Mouse (Mus musculus): Measurements from ENCODE around the gene Rps23.

- TF ChIP-seq ZC3H11A (IDR thresholded peaks at IDR 0.05; ENCODE audit: borderline replicate concordance, low read depth, low read length): no peak
- no peak for TF ChIP-seq CHD2 (IDR thresholded peaks at IDR 0.05; ENCODE audit: low read depth, low read length)
- TF ChIP-seq ZNF384 (IDR thresholded peaks at IDR 0.05; ENCODE audit: low read depth, low read length): no peak
- no peak for TF ChIP-seq HCFC1 (IDR thresholded peaks at IDR 0.05; ENCODE audit: borderline replicate concordance, insufficient read depth, low read length)
- TF ChIP-seq MAFK (IDR thresholded peaks at IDR 0.05; ENCODE audit: insufficient read depth, low read depth, low read length): no peak
Measured at GRCm38 (mm10) chr13:90939600-90939999, 16.8 kb downstream of the Rps23 start.
